Mouse (Mus musculus) MEL (cell line): Measurements from ENCODE around the gene Ptgr2.

ENCODE experiments used
- CTCF ChIP-seq, 3 experiments: IDR thresholded peaks in 2 of 3; conservative IDR thresholded peaks in 1 of 3; 2 replicates each; pipeline ENCODE4 v1.5.1; 2011 to 2012; ENCODE audit warnings: low read length in 3 of 3, low read depth in 2 of 3, mild to moderate bottlenecking in 2 of 3, improper control_type of control experiment in 1 of 3, inconsistent platforms in 1 of 3, mixed read lengths in 1 of 3, moderate library complexity in 1 of 3; ENCODE audit not compliant: control insufficient read depth in 1 of 3, insufficient read depth in 1 of 3, poor library complexity in 1 of 3, severe bottlenecking in 1 of 3
- E2F4 ChIP-seq: IDR thresholded peaks from 2 replicates; pipeline ENCODE4 v1.6.1; 2011; ENCODE audit warnings: low read depth, low read length, improper control_type of control experiment, borderline replicate concordance
- EP300 ChIP-seq, 2 experiments: IDR thresholded peaks; 2 replicates each; pipeline ENCODE4 v1.6.1; 2011; ENCODE audit warnings: improper control_type of control experiment in 2 of 2, low read length in 2 of 2, low read depth in 1 of 2, mild to moderate bottlenecking in 1 of 2
- MAFK ChIP-seq: IDR thresholded peaks from 2 replicates; pipeline ENCODE4 v1.6.1; 2011; ENCODE audit warnings: low read depth, mild to moderate bottlenecking, low read length, improper control_type of control experiment, borderline replicate concordance
- MAZ ChIP-seq: IDR thresholded peaks from 2 replicates; pipeline ENCODE4 v1.6.1; 2012; ENCODE audit warnings: low read depth, mild to moderate bottlenecking, inconsistent platforms, low read length, improper control_type of control experiment
- POLR2A ChIP-seq, 2 experiments: IDR thresholded peaks; 2 replicates each; pipeline ENCODE4 v1.6.1; 2011 to 2012; ENCODE audit warnings: low read length in 2 of 2, mild to moderate bottlenecking in 2 of 2, control low read depth in 1 of 2, improper control_type of control experiment in 1 of 2, low read depth in 1 of 2, moderate library complexity in 1 of 2; ENCODE audit not compliant: control insufficient read depth in 1 of 2, insufficient read depth in 1 of 2, poor library complexity in 1 of 2

GRCm38 (mm10) chr12:84235577-84235976 lies 49.5 kb upstream of the Ptgr2 start:
- TF ChIP-seq CTCF (IDR thresholded peaks at IDR 0.05 in 2 of 3, conservative IDR thresholded peaks at IDR 0.05 in 1 of 3; ENCODE audit: control insufficient read depth in 1 of 3, insufficient read depth in 1 of 3, low read depth in 2 of 3, low read length in 3 of 3, poor library complexity in 1 of 3, severe bottlenecking in 1 of 3), result no peak
- TF ChIP-seq EP300 (IDR thresholded peaks at IDR 0.05; ENCODE audit: low read depth in 1 of 2, low read length in 2 of 2), result no peak
- TF ChIP-seq E2F4, result no peak
- no peak for TF ChIP-seq MAZ
- TF ChIP-seq POLR2A (IDR thresholded peaks at IDR 0.05; ENCODE audit: control insufficient read depth in 1 of 2, insufficient read depth in 1 of 2, low read depth in 1 of 2, low read length in 2 of 2, poor library complexity in 1 of 2), result no peak
- no peak for TF ChIP-seq MAFK
